Mouse (Mus musculus) T-helper 2 cell (primary cell): Measurements from ENCODE around the gene 2200002D01Rik.

Experiments
- in situ Hi-C: fragments of 300-600 bp; cut with MboI, MseI; formaldehyde crosslinking; loops from one replicate; pipeline ENCODE4 v1.15.1; 2025; ENCODE audit warnings: high pct_unique_total_duplicates

Gene 2200002D01Rik

DNA sequence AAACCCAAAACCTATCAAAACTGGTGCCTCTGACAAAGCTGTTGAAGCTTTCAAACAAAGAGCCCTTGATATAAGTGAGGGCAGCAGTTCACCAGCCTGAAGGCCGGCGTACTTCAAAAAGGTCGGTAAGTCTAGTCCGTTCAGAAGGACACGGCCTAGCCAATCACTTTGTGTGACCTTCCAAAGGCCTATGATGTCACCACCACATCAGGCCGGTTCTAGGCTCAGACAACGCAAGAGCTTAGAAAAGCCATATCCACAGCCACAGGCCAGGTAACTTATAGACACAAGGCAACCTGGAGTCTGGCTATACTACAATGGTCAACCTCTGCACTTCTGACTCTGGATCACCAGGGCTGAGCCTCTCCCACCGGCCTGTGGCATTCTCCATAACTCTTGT, 31.7 kb upstream of the 2200002D01Rik start:
- in situ Hi-C loops, result no loop called here

DNA sequence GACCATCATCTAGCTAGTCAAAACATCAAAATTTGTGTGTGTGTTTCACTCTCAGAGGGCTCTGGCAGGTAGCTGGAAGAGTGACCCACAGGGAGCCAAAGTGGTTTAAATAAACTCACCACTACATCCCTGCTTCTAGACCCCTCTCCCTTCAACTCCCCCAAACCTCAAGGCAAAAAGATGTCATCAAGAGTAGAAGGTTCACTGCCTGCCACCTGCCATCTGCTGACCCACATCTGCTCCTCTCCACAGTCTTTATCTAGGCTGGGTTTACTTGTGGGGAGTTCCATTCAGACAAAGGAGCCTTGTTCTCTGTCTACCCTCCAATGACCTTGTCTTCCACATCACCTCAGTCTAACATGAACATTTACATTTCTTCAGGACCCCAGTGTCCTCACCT, 31.0 kb upstream of the 2200002D01Rik start:
- in situ Hi-C loops, result no loop called here

DNA sequence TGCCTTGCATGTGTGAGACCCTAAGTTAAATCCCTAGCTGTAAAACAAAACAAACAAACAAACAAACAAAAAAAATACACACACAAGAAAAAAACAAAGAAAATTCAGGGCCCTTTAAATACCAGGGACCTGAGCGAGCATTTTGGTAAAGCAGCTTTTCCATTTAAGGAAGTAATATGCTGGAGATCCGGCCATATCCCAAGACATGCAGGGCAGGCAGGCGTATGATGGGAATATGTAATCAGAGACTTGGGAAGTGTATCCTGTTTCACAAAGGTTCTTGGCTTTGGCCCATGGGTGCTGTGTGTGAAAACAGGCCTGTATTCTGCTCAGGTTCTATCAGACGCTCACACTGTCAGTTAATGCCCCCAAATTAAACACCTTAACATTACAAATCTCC, 29.2 kb upstream of the 2200002D01Rik start:
- in situ Hi-C loops, result no loop called here

DNA sequence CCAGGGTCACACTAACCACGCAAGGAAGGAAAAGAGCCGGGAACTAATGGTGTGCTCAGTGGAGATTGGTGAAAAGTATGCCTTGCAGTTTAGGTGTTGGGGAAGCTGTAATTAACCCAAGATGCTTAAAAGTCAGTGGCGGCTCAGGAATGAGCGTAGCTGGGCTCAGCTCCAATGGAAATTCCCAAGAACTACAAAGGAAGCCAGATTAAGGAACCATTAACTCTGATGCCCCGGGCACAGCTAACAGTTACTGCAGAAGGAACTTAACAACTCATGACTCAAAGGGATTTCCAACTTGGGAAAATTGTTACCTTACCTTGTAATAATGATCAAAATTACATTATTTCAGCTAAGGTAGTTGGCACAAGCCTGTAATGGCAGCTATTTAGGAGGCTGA, 28.4 kb upstream of the 2200002D01Rik start:
- in situ Hi-C loops, result no loop called here

DNA sequence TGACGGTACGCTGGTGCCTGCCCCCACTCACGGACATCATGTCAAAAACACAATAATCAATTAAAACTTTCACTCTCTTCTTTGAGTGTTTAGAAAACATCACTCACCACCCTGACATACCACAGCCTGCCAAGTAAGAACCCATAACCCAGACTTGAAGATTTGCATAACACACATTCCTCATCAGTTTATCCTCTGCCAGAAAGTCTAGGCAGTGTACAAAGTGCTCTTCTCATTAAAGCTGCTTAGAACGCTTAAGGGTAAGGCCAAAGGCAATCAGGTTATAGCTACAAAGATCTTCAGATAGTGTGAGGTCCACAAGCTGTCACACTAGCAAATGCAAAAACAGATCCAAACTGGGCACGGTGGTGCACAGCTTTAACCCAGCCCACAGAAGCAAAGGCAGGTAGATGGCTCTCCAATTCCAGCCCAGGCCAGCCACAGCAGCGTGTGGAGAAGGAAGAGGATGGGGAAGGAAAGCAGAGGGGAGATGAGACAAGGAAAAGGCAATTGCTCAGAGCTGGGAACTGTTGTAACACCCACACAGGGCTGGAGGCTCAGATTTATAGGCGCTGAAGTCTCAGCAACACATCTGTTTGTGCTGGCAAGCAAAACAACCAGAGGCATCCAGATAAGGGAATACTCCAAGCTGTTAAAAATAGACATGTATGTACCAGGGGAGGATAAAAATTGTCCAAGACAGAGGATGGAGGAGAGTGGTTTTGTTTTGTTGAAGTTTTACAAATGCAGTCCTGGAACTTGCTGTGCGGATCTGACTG, 23.6 kb upstream of the 2200002D01Rik start:
- in situ Hi-C loops, result no loop called here

DNA sequence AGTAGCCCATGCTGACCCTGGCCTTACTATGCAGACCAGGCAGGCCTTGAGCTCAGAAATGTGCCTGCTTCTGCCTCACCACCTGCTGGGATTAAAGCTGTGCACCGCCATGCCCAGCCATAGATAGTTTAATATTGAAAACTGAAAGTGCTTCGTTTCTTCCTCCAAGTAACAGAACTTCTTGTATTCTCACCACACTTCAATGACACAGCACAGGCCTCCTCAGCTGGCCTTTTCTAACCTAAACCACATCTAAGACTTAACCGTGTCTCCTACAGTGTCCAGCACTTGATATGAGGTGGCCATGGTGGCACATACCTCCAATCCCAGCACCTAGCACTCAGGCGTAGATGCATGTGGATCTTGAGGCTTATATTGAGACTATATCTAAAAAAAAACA, 22.2 kb upstream of the 2200002D01Rik start:
- in situ Hi-C loops, result no loop called here

DNA sequence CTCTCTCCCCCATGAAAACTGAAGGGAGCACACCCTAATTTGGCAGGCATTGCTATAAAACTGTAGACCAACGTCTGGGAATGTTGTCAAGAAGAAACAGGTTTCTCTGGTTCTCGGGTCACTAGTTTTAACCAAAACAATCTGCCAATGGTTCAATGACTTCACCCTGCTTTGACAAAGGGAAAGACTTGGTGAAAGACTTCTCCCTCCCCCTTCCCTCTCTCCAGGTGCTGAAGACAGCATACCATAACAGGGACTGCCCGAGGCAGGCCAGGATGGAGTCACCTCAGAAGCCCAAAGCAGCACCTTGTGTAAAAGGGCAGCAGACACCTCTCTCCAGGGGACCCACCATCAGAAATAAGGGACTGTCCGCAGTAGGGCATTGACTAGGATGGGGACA, 18.7 kb upstream of the 2200002D01Rik start:
- in situ Hi-C loops, result no loop called here

DNA sequence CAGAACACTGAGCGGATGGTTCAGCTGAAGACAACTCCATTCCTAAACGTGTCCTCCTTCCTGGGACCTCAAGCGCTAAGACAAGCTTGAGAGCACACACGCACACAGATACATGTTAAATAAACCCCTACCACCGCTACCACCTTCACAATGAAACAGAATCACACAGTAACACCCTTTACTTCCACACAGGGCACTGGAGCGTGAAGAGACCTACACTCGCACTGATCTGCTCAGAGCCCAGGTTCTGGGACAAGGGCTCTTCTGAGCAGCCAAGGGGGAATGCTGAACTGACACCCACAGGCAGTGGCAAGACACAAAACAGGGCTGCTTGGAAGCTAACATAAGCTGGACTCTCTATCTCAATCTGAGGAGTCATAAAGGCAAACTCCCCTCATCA, 17.4 kb upstream of the 2200002D01Rik start:
- in situ Hi-C loops, result no loop called here

DNA sequence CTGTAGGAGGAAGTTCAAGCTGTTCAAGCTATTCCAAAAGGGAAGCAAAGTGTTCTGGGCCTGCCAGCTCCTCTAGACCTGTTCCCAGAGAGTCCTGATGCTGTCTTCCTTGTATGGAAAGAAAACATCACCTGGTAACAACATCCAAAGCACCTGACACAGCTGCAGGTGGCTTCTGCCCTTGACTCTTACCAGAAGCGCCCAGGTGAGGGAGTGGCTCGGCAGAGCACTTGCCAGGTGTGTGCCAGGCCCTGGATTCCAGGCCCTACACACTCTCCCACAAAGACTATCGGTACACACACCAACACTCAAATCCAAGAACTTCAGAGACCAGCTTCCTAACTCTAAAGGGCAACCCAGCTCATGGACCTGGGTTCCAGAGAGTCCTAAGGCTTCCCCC, 15.6 kb upstream of the 2200002D01Rik start:
- in situ Hi-C loops, result no loop called here

DNA sequence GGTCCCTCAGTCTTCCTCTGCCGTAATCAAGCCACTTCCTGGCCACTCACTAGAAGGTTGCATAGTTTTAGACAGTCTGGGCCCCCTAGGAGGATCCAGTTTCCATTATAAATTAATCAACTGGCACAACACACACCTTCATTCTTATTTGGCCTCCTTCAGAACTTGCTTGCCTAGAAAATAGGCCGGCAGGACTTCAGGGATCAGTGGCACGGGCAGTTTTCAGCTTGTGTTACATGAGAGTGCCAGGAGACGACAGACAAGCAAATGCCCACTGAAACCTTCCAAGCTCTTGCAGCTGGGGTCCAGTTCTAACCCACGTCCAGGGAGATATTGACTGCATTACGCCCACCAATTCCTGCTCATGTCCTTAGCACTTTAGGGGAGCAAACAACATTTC, 13.9 kb upstream of the 2200002D01Rik start:
- in situ Hi-C loops, result no loop called here

DNA sequence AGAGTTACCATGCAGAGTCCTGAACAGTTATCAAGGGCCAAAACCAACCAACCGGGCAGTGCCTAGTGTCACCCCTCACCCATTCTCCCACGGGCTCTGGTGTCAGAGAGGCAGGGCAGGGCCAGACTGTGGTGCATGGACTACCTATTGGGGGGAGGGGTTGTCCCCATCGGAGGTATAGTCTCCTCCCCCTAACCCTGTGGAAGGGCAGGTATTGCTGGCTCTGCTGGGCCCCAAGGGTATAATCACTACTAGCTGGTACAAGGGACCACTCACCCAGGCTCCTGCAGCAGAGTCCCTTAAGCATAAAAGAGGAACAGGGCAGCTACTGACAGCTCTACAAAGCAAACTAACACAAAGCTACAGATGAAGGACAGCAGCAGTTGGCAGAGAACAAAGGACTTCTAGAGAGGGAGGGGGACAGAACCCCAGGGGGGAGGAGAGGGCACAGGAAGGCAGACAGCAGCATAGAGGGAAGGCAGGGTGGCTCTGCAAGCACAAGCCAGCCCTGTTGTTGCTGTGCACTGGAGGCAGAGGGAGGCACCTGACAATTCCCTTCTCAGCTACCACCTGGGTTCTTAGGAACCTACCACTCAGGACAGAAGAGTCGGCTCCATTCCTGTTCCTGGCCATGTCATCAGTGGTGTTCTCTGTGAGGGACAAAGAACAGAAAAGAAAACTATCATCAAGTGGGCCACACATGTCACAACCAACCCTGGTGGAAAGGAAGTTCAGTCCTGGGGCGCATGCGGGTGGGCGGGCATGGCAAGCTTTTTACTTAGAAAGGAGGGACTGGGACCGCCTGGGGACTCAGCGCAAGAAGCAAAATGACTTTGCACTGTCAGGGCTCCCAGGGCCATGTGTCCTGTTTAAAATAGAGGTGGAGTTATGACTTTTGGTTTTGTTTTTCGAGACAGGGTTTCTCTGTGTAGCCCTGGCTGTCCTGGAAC, 11.8 kb upstream of the 2200002D01Rik start:
- in situ Hi-C loops, result no loop called here

DNA sequence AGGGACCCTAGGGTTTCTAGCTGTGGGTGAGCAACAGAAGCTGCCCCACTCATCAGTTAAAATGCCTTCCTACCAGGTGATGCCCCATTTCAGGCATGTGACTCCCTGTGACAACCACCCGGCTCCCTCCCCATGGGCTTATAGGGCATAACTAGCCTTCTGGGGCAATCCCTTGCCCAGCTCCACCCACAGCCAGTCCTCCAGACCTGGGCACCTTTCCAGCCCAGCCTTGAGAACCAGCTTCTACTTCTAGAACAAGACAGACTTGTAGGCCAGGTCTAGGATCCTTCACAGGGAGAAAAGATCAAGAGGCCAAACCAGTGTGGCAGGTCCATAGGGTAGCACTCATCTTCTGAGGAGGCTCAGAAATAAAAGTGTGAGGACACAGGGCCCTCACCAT, 9.1 kb upstream of the 2200002D01Rik start:
- in situ Hi-C loops, result no loop called here

DNA sequence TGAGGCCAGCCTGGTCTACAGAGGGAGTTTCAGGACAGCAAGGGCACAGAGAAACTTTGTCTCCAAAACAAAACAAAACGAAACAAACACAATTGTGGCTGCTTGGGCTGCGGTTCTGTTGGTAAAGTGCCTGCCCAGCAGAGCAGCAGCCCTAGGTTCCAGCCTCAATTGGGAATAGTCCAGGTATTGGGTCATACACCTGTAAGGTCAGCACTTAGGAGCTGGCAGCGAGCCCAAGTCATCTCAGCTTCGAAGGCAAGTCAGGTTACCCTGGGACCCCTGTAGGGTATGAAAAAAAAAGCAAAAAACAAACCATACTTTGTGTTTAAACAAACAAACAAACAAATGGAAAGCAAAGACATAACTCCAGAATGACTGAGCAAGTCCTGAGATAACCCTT, 7.6 kb upstream of the 2200002D01Rik start:
- in situ Hi-C loops, result no loop called here

DNA sequence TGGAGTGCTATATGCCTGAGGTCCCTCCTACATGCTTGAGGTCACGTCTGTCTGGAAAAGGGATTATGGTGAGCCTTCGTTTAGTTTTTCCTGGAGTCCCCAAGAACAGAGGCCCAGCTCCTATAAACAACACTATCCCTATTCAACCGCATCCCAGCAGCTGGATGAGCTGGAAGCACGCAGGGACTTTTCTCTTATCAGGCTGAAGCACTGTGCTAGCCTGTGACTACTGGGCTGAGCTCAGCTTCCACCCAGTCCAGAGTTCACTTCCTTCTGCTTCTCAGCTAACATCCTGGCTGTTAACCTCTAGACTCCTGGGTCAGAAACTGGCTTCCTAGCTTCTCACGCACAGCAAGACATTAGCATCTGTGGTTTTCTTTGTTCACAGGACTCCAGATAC, 5.6 kb upstream of the 2200002D01Rik start:
- in situ Hi-C loops, result no loop called here

DNA sequence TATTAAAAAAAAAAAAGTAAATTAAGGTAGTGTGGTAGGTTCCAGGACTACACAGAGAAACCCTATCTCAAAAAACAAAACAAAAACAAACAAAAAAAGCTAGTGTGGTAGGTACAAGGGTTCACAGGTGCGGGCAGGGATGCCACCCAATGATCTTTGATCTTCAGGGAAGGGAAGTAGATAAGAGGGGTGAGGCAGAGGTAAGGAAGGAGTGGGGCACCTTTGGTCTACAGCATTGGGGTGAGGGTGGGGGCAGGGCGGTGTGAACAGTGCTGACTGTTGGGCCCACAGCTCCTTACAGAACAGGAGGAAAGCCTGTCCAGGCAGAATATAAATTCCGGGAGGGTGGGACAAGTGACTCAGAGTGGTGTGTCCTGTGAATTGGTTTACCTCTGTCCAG, 2.9 kb upstream of the 2200002D01Rik start:
- in situ Hi-C loops, result no loop called here

DNA sequence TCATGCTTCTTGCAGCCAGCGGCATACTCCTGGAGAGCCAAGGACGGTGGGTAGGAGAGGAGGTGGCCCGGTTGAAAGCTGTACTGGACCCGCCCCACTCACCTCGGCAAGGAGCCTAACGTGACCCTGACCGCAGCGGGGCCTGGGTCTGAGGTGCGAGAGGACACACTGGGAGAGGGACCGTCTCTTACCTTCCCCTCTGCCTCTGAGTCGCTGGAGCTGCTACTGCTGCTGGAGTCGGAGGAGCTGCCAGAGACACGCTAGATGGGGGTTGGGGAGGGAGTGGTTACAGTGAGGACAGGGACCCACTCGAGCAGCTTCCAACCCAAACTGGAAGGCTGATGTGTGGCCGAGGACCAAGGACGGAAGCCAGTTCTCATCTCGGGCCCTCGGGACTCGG, 560 bp downstream of the 2200002D01Rik start:
- in situ Hi-C loops, result no loop called here

DNA sequence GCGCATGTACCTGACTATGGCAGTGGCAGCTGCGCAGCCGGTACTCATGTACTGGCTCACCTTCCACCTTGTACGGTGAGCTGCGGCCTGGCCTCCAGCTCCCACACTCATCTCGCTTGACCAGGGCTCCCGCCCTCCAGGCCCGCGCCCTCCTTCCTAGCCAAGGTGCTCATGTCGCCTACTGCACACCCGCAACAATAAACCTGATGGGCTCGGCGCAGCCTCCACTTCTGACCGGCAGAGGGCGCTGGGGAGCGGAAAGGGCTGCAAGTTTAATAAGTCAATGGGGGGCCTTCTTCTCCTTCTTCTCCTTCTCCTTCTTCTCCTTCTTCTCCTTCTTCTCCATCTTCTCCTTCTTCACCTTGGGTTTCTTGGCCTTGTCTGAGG, 959 bp downstream of the 2200002D01Rik start:
- in situ Hi-C loops, result no loop called here

DNA sequence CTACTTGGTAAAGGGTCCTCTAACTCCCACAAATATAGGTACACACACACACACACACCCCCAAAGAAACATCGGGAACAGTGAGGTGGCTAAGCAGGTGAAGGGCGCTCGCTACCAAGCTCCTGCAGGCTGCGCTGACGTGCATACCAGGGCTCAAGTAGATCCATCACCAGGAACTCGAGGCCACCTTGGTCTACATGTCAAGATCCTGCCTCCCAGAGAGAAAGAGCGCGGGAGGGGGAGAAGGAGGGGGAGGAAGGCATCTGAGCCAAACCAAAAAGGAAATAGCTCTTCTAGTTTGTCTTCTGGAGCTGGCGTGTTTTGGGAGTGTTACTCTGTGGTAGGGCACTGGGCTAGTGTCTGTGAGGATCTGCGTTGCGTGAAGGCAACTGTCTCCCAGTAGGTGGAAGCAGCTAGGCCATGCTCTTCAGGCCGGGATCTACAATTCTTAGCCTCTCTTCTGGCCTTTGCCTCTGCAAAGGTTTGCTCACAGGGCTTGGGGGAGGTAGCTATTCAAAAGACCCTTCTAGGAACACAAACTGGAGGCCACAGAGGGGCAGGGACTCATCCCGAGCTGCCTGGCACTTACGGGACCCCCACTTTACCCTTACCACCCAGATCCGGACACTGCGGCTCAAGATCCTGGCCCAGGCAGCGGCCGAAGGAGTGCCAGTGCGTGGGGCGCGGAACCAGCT, 1.5 kb downstream of the 2200002D01Rik start:
- in situ Hi-C loops, result no loop called here

DNA sequence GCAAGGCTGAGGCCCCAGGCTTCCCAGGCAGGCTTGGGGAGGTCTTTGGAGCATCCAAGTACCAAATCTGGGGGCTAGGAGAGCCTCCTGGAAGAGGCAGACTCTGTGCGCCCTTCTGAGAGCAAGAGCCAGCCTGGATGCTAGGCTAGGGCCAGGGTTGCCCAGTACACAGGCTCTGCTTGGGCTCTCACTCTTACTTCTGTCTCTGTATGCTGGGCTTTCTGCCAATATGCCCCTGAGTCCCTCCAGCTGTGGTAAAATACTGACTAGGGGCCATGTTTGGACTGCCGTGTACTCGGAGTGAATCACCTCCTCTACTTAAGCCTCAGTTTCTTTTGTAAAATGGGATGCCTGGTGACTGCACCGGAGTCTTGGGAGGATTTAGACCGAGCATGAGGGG, 2.3 kb downstream of the 2200002D01Rik start:
- in situ Hi-C loops, result no loop called here

DNA sequence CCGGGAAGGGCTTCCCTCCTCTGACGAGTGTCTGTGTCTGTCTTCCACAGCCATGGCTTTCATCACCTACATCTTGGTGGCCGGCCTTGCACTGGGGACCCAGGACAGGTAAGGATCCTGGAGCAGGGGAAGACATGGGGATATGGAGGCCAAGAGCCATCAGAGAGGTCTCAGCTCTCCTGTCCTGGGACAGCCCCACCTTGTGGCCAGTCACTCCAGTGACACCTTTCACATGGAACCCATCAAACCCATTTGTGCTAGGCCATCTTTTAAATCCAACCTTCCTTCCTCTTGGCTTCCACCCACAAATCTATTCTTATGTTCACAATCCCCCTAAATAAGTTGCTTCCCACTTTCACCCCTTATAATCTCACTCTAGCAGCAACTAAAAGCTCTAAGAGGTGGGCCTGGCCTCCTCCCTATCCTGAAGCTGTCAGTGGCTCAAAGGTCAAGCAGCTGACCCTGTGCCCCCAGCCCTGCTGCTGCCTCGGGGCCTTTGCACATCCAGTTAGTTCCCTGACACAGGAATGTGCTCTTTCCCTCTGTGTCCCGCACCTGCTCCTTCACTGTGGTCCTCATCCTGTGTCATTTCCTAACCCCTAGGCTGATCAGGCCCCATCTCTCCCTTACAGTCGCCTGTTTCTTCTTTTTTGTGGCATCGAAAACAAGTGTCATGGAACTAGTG, 3.4 kb downstream of the 2200002D01Rik start:
- in situ Hi-C loops, result no loop called here

DNA sequence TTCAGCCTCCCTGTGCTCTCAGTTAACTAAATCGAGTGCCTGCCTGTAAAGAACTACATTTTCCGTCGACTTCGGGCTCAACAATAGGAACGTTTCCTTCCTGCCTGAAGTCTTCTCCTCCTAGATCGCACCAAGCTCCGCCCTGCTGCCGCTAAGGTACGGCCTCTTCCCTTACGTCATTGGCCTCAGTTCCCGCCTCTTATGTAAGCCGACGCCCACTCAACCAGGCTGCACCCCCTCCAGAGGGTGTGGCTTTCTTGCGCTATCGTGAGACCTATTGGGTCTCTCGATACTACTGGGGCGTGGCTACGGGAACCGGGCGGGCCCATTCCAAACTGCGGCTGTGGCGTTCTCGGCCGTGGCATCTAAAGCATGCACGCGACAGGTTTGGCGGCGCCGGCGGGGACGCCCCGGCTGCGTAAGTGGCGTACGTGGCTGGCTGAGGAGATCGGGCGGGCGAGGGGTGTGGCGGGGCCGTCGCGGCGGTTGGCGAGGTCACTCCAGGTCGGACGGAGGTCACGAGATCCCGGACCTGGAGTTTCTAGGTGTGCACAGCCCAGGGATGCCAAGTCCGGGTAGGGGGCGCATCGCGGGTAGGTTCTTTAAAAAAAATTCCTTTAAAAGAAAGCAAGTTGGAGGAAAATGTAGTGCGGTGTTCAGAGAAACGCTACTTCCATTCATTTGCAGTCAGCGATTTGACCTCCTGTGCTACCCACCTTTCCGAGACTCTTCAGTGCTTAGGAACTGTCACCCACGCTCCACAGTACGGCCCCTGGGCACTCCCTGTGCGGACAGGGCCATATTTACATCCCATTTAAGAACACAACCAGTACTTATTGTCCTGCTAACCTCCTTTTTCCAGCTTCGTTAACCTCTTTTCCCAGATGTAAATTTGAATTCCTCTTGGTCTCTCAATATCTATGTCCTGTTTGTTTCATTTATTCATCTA, 10.0 kb downstream of the 2200002D01Rik start, which contains the start of gene Yif1b:
Gene Yif1b, plus strand, starts transcription at position 311 of the 949 bp plus-strand sequence.
- in situ Hi-C loops, result no loop called here
